Mouse (Mus musculus) thymus, adult 2 months (tissue): ENCODE measurements at regions not wholly inside any gene's neighbourhood (a gene's known extent, or its start where the extent isn't known, plus 50 kb on each side); places are given as distances from the start of the nearest gene placed in this dataset.

Experiments
- CTCF ChIP-seq: fragments of 200-500 bp; IDR thresholded peaks from 2 replicates; pipeline ENCODE4 v1.5.1; 2012; ENCODE audit warnings: mild to moderate bottlenecking, control low read depth, low read length, moderate library complexity, borderline replicate concordance; ENCODE audit not compliant: control insufficient read depth, poor library complexity, insufficient read depth; ENCODE audit errors: extremely low read depth
- POLR2A ChIP-seq: fragments of 200-500 bp; IDR thresholded peaks from 2 replicates; pipeline ENCODE4 v1.6.1; 2012; ENCODE audit warnings: mild to moderate bottlenecking, low read length, control low read depth, moderate library complexity; ENCODE audit not compliant: control insufficient read depth, poor library complexity, insufficient read depth; ENCODE audit errors: extremely low read depth

- TF ChIP-seq CTCF (no peak), POLR2A (no peak)
These were observed 174.5 kb upstream of the Car8 start for GRCm38 (mm10) chr4:8413307-8413706.
